Mouse (Mus musculus): ENCODE results near the gene Pnma1. TPM values are rescaled to one million over a fixed set of nuclear protein-coding genes. Genes with fewer than 3 reads are reported as not detected.

The Pnma1 gene
- total and polyA plus RNA-seq, 3 experiments = 0.31 to 0.46 TPM; not detected in 1

- Histone ChIP-seq H3K79me2 (ENCODE audit: control insufficient read depth, insufficient read depth, low read length, poor library complexity) (no peaks in the 10 kb centered on the region), H3K36me3 (ENCODE audit: control insufficient read depth in 1 of 2, insufficient read depth in 2 of 2, low read length in 2 of 2) (0 out of 4 replicates have a peak, but pooled peaks cover 0 to 2% of the 10 kb centered on the region in 2 experiments), H3K27ac (ENCODE audit: control insufficient read depth, low read depth, low read length) (no peak overlapping the region), H3K4me1 (ENCODE audit: control insufficient read depth in 1 of 2, insufficient read depth in 2 of 2, low read length in 2 of 2) (no peaks in the 10 kb centered on the region; a peak in 1 of 4 replicates), H3K27me3 (ENCODE audit: control insufficient read depth in 1 of 2, insufficient read depth in 2 of 2, low read length in 2 of 2) (no peaks in the 10 kb centered on the region), H3K4me3 (ENCODE audit: control insufficient read depth in 1 of 2, insufficient read depth in 1 of 2, low read depth in 2 of 2, low read length in 2 of 2) (no peak overlapping the region), H3K9ac (ENCODE audit: control insufficient read depth, low read depth, low read length, poor library complexity, severe bottlenecking) (no peak overlapping the region), H3K9me3 (replicated peaks; ENCODE audit: insufficient read depth, low read length) (no peaks in the 10 kb centered on the region)
- peak; percentile 67 for DNase-seq (ENCODE audit: low read depth, low spot score)
- TF ChIP-seq MYC (IDR thresholded peaks at IDR 0.05; ENCODE audit: low read depth, low read length) (no peak), MXI1 (IDR thresholded peaks at IDR 0.05; ENCODE audit: low read depth, low read length) (no peak), BHLHE40 (IDR thresholded peaks at IDR 0.05; ENCODE audit: borderline replicate concordance, low read depth, low read length) (no peak)
These were observed 40.6 kb downstream of the Pnma1 start for GRCm38 (mm10) chr12:84107692-84108091.

GRCm38 (mm10) chr12:84107012-84107411 is 41.3 kb downstream of the Pnma1 start:
- TF ChIP-seq KAT2A (conservative IDR thresholded peaks at IDR 0.05; ENCODE audit: low read depth, low read length) (no peak), ZKSCAN1 (IDR thresholded peaks at IDR 0.05; ENCODE audit: low read depth, low read length) (no peak)
- no peaks in the 10 kb centered on the region; a peak in 1 of 4 replicates for H3K4me1 ChIP-seq (ENCODE audit: control insufficient read depth in 1 of 2, insufficient read depth in 2 of 2, low read length in 2 of 2)

GRCm38 (mm10) chr12:84101493-84101845 is 46.8 kb downstream of the Pnma1 start:
- peaks cover 6 to 10% of the 10 kb centered on the region in 2 experiments for H3K4me1 ChIP-seq (ENCODE audit: control insufficient read depth in 1 of 2, insufficient read depth in 2 of 2, low read length in 2 of 2)
- H3K4me3 ChIP-seq (ENCODE audit: control insufficient read depth in 1 of 2, insufficient read depth in 1 of 2, low read depth in 2 of 2, low read length in 2 of 2) = peak overlapping the region; percentile 68 to 80
- no peaks in the 10 kb centered on the region for H3K9me3 ChIP-seq (replicated peaks; ENCODE audit: insufficient read depth, low read length)
- TF ChIP-seq ZMIZ1 (IDR thresholded peaks at IDR 0.05; ENCODE audit: low read depth, low read length) = no peak
- TF ChIP-seq GABPA (IDR thresholded peaks at IDR 0.05; ENCODE audit: low read depth, low read length) = no peak
- no peak for TF ChIP-seq USF2 (IDR thresholded peaks at IDR 0.05; ENCODE audit: borderline replicate concordance in 1 of 2, insufficient read depth in 1 of 2, low read depth in 1 of 2, low read length in 2 of 2)
- no peak for TF ChIP-seq TCF12 (IDR thresholded peaks at IDR 0.05; ENCODE audit: low read depth, low read length)
- no peak for TF ChIP-seq MAFK (IDR thresholded peaks at IDR 0.05; ENCODE audit: borderline replicate concordance, low read depth, low read length)
- no peak for TF ChIP-seq MYB (IDR thresholded peaks at IDR 0.05; ENCODE audit: low read depth, low read length)
- TF ChIP-seq ZC3H11A (IDR thresholded peaks at IDR 0.05; ENCODE audit: low read depth, low read length) = no peak
- no peak for TF ChIP-seq JUND (IDR thresholded peaks at IDR 0.05; ENCODE audit: low read depth, low read length)
- H3K9ac ChIP-seq (ENCODE audit: control insufficient read depth, low read depth, low read length, poor library complexity, severe bottlenecking) = peak overlapping the region; percentile 85
- H3K36me3 ChIP-seq (ENCODE audit: control insufficient read depth in 1 of 2, insufficient read depth in 2 of 2, low read length in 2 of 2) = peaks cover 0 to 19% of the 10 kb centered on the region in 2 experiments; a peak in 2 of 4 replicates
- 0 out of 2 replicates have a peak overlapping the region, but pooled peaks have one; percentile 4 for H3K27ac ChIP-seq (ENCODE audit: control insufficient read depth, low read depth, low read length)
- no peaks in the 10 kb centered on the region for H3K27me3 ChIP-seq (ENCODE audit: control insufficient read depth in 1 of 2, insufficient read depth in 2 of 2, low read length in 2 of 2)
- peak; percentile 55 for DNase-seq (ENCODE audit: low read depth, low spot score)
- peaks cover 2% of the 10 kb centered on the region; the same call in 1 of the 2 replicates for H3K79me2 ChIP-seq (ENCODE audit: control insufficient read depth, insufficient read depth, low read length, poor library complexity)

More at GRCm38 (mm10) chr12:84107012-84107411, 41.3 kb downstream of the Pnma1 start:
- DNase-seq (ENCODE audit: low read depth, low spot score) = no peak
- no peak overlapping the region for H3K4me3 ChIP-seq (ENCODE audit: control insufficient read depth in 1 of 2, insufficient read depth in 1 of 2, low read depth in 2 of 2, low read length in 2 of 2)
- H3K9ac ChIP-seq (ENCODE audit: control insufficient read depth, low read depth, low read length, poor library complexity, severe bottlenecking) = no peak overlapping the region
- H3K27me3 ChIP-seq (ENCODE audit: control insufficient read depth in 1 of 2, insufficient read depth in 2 of 2, low read length in 2 of 2) = no peaks in the 10 kb centered on the region
- no peak overlapping the region for H3K27ac ChIP-seq (ENCODE audit: control insufficient read depth, low read depth, low read length)
- no peaks in the 10 kb centered on the region for H3K9me3 ChIP-seq (replicated peaks; ENCODE audit: insufficient read depth, low read length)
- no peaks in the 10 kb centered on the region for H3K79me2 ChIP-seq (ENCODE audit: control insufficient read depth, insufficient read depth, low read length, poor library complexity)
- H3K36me3 ChIP-seq (ENCODE audit: control insufficient read depth in 1 of 2, insufficient read depth in 2 of 2, low read length in 2 of 2) = 0 out of 4 replicates have a peak, but pooled peaks cover 0 to 2% of the 10 kb centered on the region in 2 experiments

Data from MEL (cell line).